Mouse (Mus musculus) hematopoietic multipotent progenitor cell, adult 10-12 weeks (in vitro differentiated cells): ENCODE data around the gene Ppp1r16b. TPM values are rescaled to one million over a fixed set of nuclear protein-coding genes. Genes with fewer than 3 reads are reported as not detected.

ENCODE experiments used
- polyA plus RNA-seq: library from polyadenylated mRNA; stranded (reverse); fragments of >175 nt; gene quantifications from 2 replicates; pipeline ENCODE4 v1.2.3, GENCODE M21; 2012; ENCODE audit warnings: low replicate concordance

The Ppp1r16b gene
- 25.0 and 35.0 TPM in 2 replicates for polyA plus RNA-seq

DNA sequence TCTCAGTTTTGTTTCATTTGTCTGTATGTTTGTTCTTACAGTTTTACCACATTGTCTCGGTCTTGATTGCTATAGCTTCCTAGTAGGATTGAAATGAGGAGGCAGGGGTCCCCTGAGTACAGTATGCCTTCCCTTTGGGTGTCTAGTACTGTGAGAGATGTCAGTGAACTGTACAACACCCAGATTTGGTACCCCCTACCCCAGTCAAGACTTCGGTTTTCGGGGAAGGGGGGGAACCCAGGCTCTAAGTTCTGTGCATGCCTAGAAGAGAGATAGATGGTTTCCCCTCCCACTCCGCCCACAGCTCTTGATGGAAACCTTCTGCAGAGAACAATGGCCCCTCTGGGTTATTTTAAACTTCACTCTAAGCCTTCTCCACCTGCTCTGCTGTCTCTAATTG, at the start of gene Ppp1r16b:
Gene Ppp1r16b (plus strand): TSS at position 301 of the 400 bp plus-strand sequence.

DNA sequence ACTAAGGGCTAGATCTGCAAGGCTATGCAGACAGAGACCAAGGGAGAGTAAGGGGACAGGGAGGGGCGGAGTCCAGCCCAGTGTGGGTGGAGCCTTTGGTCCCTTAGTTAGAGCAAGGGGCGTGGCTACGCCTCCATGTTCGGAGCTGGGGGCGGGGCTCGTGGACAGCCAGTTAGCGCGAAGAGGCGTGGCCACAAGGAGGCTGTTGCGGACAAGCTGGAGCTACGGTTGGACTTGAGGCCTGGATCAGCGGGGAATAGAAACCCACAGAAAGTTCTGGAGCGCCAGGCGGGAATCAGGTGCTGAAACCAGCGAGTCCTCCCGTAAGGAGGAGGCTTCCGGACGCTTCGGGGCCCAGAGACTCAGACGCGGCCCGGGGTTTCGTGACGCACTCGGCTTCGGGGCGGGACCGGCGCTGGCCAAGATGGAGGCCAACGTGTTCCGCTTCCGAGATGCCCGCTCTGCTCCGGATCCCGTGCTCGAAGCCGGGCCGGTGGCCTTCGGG, 40.4 kb upstream of the Ppp1r16b start, which contains the start of gene Actr5:
Gene Actr5 (plus strand): TSS at position 171 of the 505 bp plus-strand sequence.

DNA sequence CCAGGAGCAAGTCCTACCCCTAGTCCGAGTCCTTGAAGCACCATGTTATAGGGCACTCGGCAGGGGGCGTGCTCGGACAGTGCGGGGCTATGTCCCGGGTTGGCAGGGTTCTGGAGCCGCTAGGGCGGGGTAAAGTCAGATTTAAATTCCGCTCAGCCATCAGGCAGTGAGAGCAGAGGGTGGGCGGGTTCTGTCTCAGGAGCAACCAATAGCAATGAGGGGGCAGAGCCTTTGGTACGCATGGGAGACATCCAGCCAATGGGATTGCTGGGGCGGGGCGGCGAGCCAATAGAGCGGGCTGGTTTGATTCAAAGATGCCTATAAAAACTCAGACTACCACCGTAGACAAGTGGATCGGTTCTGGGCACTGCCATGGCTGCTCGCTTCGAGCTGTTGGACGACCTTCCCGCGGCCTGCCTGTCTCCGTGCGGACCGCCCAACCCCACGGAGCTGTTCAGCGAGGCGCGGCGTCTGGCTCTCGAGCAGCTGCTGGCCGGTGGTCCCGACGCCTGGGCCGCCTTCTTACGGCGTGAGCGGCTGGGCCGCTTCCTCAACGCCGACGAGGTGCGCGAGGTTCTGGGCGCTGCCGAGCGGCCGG, 102.6 kb downstream of the Ppp1r16b start, which contains the start of gene Fam83d:
Gene Fam83d (plus strand): TSS at position 352 of the 598 bp plus-strand sequence.

DNA sequence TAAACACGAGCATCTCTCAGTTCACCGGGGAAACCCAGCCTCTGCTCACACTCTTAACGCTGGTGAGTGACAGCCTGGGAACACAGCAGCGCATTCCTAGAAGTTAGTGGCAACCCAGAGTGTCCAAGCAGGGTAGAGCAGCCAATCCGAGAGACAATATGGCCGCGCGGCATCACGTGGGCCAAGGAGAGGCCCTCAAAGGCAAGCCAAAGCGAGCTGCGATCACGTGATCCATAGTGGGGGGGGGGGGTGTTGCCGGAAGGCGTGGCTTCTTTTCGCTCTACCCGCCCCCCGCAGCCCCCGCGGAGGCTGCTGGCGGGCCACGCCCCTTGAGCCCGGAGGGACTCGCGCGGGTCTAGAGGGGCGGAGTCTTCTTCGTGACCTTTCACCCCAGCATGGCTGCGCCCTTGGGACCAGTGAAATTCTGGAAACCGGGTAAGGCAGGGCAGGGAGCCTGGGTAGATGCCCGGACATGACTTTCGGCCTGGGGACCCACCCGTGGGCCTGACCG, 129.4 kb downstream of the Ppp1r16b start, which contains the start of gene Dhx35:
Gene Dhx35 (plus strand): TSS at position 314 of the 511 bp plus-strand sequence.

Other genes starting within 250 kb of the Ppp1r16b start
- not detected in 2 replicates for gene Adig, start 162.8 kb upstream of the Ppp1r16b start, polyA plus RNA-seq
- gene Arhgap40, start 152.6 kb upstream of the Ppp1r16b start, polyA plus RNA-seq: not detected in 2 replicates
- gene Slc32a1, start 54.6 kb upstream of the Ppp1r16b start, polyA plus RNA-seq: not detected in 2 replicates
- gene Actr5, start 40.5 kb upstream of the Ppp1r16b start, polyA plus RNA-seq: 13.3 and 15.9 TPM in 2 replicates
- gene Fam83d, start 102.7 kb downstream of the Ppp1r16b start, polyA plus RNA-seq: 0.71 and 1.6 TPM in 2 replicates
- 4.8 and 6.8 TPM in 2 replicates for gene Dhx35, start 129.4 kb downstream of the Ppp1r16b start, polyA plus RNA-seq